In genomic region chr19:17498586-17499235, GRCm38 (mm10) we compare ENCODE assay signal across 16 mouse cellular contexts.
A peak's percentile ranks its signal among the peaks of the same experiment; 100 is the strongest.
DNase-seq lines count a peak whose midpoint lies in the region; ATAC-seq and TF ChIP-seq lines count a peak whose summit lies in the region.
"Had no signal": no experiment of that assay in that cellular context is flagged by ENCODE, and none has a peak within 500 bp of the region (broad histone marks: within the 10 kb centered on the region; RNA-seq: fewer than 3 reads in every experiment).

No protein-coding gene starts in this region.

- no peak for TF ChIP-seq CTCF in layer of hippocampus, adult 2 months (conservative IDR thresholded peaks at IDR 0.05)

- WGBS in intestine, embryonic 15.5 days, result 75% methylated on average over 7 of the region's 7 CpGs

- H3K9ac ChIP-seq in intestine, embryonic 15.5 days, result no peak overlapping the region
- H3K9ac ChIP-seq: forebrain, embryonic 12.5 days; heart, embryonic 13.5 days; liver, embryonic 15.5 days; midbrain, embryonic 13.5 days; neural tube, embryonic 12.5 days had no signal

- H3K4me3 ChIP-seq in layer of hippocampus, adult 2 months, result no peak overlapping the region
- H3K4me3 ChIP-seq in intestine, embryonic 15.5 days (replicated peaks), result no peak overlapping the region
- H3K4me3 ChIP-seq: forebrain, embryonic 12.5 days; heart, embryonic 13.5 days; liver, embryonic 15.5 days; midbrain, embryonic 13.5 days; neural tube, embryonic 12.5 days had no signal

- H3K36me3 ChIP-seq in intestine, embryonic 15.5 days, result no peaks in the 10 kb centered on the region
- H3K36me3 ChIP-seq: forebrain, embryonic 12.5 days; heart, embryonic 13.5 days; liver, embryonic 15.5 days; midbrain, embryonic 13.5 days; neural tube, embryonic 12.5 days had no signal

- no peaks in the 10 kb centered on the region for H3K4me1 ChIP-seq in intestine, embryonic 15.5 days (replicated peaks)
- H3K4me1 ChIP-seq: forebrain, embryonic 12.5 days; heart, embryonic 13.5 days; liver, embryonic 15.5 days; midbrain, embryonic 13.5 days; neural tube, embryonic 12.5 days had no signal

- no peak overlapping the region for H3K4me2 ChIP-seq in intestine, embryonic 15.5 days (replicated peaks)
- H3K4me2 ChIP-seq: forebrain, embryonic 12.5 days; heart, embryonic 13.5 days; liver, embryonic 15.5 days; midbrain, embryonic 13.5 days; neural tube, embryonic 12.5 days had no signal

- no peaks in the 10 kb centered on the region for H3K27me3 ChIP-seq in intestine, embryonic 15.5 days (replicated peaks)
- H3K27me3 ChIP-seq: forebrain, embryonic 12.5 days; heart, embryonic 13.5 days; liver, embryonic 15.5 days; midbrain, embryonic 13.5 days; neural tube, embryonic 12.5 days had no signal

- ATAC-seq in intestine, embryonic 15.5 days, result no peak
- ATAC-seq: midbrain, embryonic 13.5 days had no signal

- H3K9me3 ChIP-seq in intestine, embryonic 15.5 days, result no peaks in the 10 kb centered on the region
- H3K9me3 ChIP-seq: forebrain, embryonic 12.5 days; heart, embryonic 13.5 days; liver, embryonic 15.5 days; midbrain, embryonic 13.5 days; neural tube, embryonic 12.5 days had no signal

- DNase-seq in layer of hippocampus, adult 2 months (ENCODE audit: low spot score in 2 of 2), result no peak
- DNase-seq in layer of hippocampus, postnatal 14 days (ENCODE audit: low spot score in 2 of 2), result no peak
- peak; percentile 34 for DNase-seq in adrenal gland, postnatal 10 days
- DNase-seq in gastrocnemius, postnatal 25 days, result peak; percentile 57
- DNase-seq in lung, postnatal 10 days, result peak; percentile 66
- no peak for DNase-seq in right cerebral cortex, postnatal 4 days
- DNase-seq in layer of hippocampus, adult 9-11 months, result no peak
- DNase-seq: cerebellum, postnatal 14 days; kidney, postnatal 25 days; right cerebral cortex, adult 18-20 months had no signal

- H3K27ac ChIP-seq in layer of hippocampus, adult 2 months, result peak overlapping the region; percentile 39; the same call in 1 of the 2 replicates
- H3K27ac ChIP-seq in intestine, embryonic 15.5 days, result no peak overlapping the region
- H3K27ac ChIP-seq: forebrain, embryonic 12.5 days; heart, embryonic 13.5 days; liver, embryonic 15.5 days; midbrain, embryonic 13.5 days; neural tube, embryonic 12.5 days had no signal

Comparison
In these comparisons a context has a peak if more than half of its experiments do, and no peak if none do; other contexts are left out.
1. DNase-seq: peak in adrenal gland, postnatal 10 days (single experiment), gastrocnemius, postnatal 25 days (single experiment) and lung, postnatal 10 days (single experiment); none in layer of hippocampus, adult 2 months (0 of 2), layer of hippocampus, postnatal 14 days (0 of 2), right cerebral cortex, postnatal 4 days (single experiment) and layer of hippocampus, adult 9-11 months (single experiment).